Mouse (Mus musculus) naive thymus-derived CD4-positive, alpha-beta T cell, adult 2 months (primary cell): ENCODE results near the gene 2310022A10Rik.

Experiments used
- DNase-seq: peaks from one replicate; pipeline ENCODE4 v3.0.0-alpha.2; 2011; ENCODE audit warnings: low read depth

Gene 2310022A10Rik

GRCm38 (mm10) chr7:27540935-27541334, 12.1 kb upstream of the 2310022A10Rik start:
- no peak for DNase-seq

GRCm38 (mm10) chr7:27541431-27541830, 11.6 kb upstream of the 2310022A10Rik start:
- DNase-seq = peak; percentile 96

GRCm38 (mm10) chr7:27541922-27542321, 11.1 kb upstream of the 2310022A10Rik start:
- DNase-seq = no peak

- DNase-seq = peak; percentile 86
Observed at GRCm38 (mm10) chr7:27542392-27543033, 10.5 kb upstream of the 2310022A10Rik start.

GRCm38 (mm10) chr7:27543065-27543464, 10.0 kb upstream of the 2310022A10Rik start:
- no peak for DNase-seq

- DNase-seq = no peak
Observed at GRCm38 (mm10) chr7:27543851-27544250, 9.2 kb upstream of the 2310022A10Rik start.

GRCm38 (mm10) chr7:27544675-27545370, 8.2 kb upstream of the 2310022A10Rik start:
- DNase-seq = peak; percentile 92

GRCm38 (mm10) chr7:27549597-27549996, 3.4 kb upstream of the 2310022A10Rik start:
- DNase-seq = no peak

GRCm38 (mm10) chr7:27552070-27552469, 963 bp upstream of the 2310022A10Rik start:
- DNase-seq = peak; percentile 32

- no peak for DNase-seq
Observed at GRCm38 (mm10) chr7:27560291-27560887, 7.4 kb downstream of the 2310022A10Rik start.

- DNase-seq = no peak
Observed at GRCm38 (mm10) chr7:27560978-27561377, 7.9 kb downstream of the 2310022A10Rik start.

GRCm38 (mm10) chr7:27569580-27570224, 16.7 kb downstream of the 2310022A10Rik start:
- no peak for DNase-seq

GRCm38 (mm10) chr7:27572133-27572532, 19.1 kb downstream of the 2310022A10Rik start:
- DNase-seq = no peak

GRCm38 (mm10) chr7:27574124-27574880, 21.3 kb downstream of the 2310022A10Rik start:
- DNase-seq = no peak

GRCm38 (mm10) chr7:27576914-27577313, 23.9 kb downstream of the 2310022A10Rik start:
- peak; percentile 66 for DNase-seq

GRCm38 (mm10) chr7:27577589-27577988, 24.6 kb downstream of the 2310022A10Rik start:
- DNase-seq = no peak

- no peak for DNase-seq
Observed at GRCm38 (mm10) chr7:27578465-27578864, 25.4 kb downstream of the 2310022A10Rik start.

GRCm38 (mm10) chr7:27580380-27581174, 27.5 kb downstream of the 2310022A10Rik start:
- DNase-seq = no peak

- no peak for DNase-seq
Observed at GRCm38 (mm10) chr7:27586861-27587260, 33.8 kb downstream of the 2310022A10Rik start.

GRCm38 (mm10) chr7:27587741-27588140, 34.7 kb downstream of the 2310022A10Rik start:
- peak; percentile 18 for DNase-seq

- no peak for DNase-seq
Observed at GRCm38 (mm10) chr7:27590088-27590487, 37.1 kb downstream of the 2310022A10Rik start.
